Mouse (Mus musculus): ENCODE data around the gene B3galt1.

DNA sequence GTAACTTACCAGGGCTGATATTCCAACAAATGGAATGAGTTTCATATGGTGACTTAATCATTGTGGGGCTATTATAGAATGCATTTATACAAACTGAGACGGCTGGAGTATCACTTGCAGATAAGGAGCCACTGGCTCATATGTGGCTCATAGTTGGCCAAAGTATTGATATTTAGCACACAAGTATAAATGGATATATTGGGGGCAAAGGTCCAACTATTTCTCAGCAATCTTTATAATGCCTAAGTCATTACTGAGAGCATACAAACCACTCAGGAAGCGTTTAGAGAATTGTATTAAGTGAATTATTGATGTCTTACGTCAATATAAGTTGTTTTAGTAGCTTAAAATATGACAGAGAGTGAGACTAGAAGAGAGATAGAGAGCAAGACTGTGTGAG, 234.3 kb downstream of the B3galt1 start:
- no peak for TF ChIP-seq CTCF (IDR thresholded peaks at IDR 0.05; ENCODE audit: extremely low read depth, insufficient read depth, insufficient read length, insufficient replicate concordance)
- TF ChIP-seq POLR2A (IDR thresholded peaks at IDR 0.05; ENCODE audit: low read depth, low read length): no peak

All from spleen, adult 2 months (tissue).